Mouse (Mus musculus): ENCODE measurements around the gene Gprc6a. TPM values are rescaled to one million over a fixed set of nuclear protein-coding genes. Genes with fewer than 3 reads are reported as not detected.

The Gprc6a gene
- polyA plus RNA-seq, 1 experiment = not detected

DNA sequence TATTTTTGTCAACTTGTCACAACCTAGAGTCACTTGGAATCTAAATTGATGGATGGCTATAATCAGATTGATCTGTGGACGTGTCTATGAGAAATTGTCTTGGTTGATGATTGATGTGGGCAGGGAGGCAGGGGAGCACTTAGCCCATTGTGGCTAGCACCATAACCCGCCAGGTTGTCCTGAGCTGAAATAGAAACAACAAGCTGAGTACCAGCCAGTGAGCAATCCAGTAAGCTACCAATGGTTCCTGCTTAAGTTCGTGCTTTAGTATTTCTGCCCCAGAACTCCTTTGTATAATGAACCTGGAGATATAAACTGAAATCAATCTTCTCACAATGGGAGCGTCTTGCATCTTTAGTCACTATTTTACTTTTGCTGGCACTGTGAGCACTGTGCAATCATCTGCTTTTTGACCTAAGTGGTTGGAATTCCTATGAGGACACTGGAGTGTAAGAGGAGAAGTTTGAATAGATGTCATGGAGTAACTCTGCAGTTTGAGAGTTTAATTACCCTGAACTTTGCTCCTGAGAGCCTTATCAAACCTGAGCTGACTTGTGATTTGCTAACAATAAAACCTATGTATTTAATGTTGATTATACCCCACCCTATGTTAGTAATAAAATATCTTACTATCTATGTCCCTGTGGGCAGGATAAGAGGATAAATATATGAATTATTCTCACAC is 21.4 kb downstream of the Gprc6a start:
- no peak overlapping the region for H3K4me2 ChIP-seq (ENCODE audit: low read depth)
- H3K36me3 ChIP-seq (ENCODE audit: control insufficient read depth, insufficient read depth) = no peaks in the 10 kb centered on the region
- H3K27me3 ChIP-seq (ENCODE audit: control insufficient read depth, insufficient read depth, insufficient read length) = no peaks in the 10 kb centered on the region
- H3ac ChIP-seq (ENCODE audit: control insufficient read depth, insufficient read length) = no peak overlapping the region
- no peaks in the 10 kb centered on the region for H3K79me2 ChIP-seq (ENCODE audit: control insufficient read depth, insufficient read depth)
- H3K4me3 ChIP-seq = no peak overlapping the region
- no peak for TF ChIP-seq MAX (IDR thresholded peaks at IDR 0.05; ENCODE audit: low read depth)
- no peak for TF ChIP-seq E2F4 (IDR thresholded peaks at IDR 0.05; ENCODE audit: insufficient read depth)
- no peak for TF ChIP-seq MYOD1 (IDR thresholded peaks at IDR 0.05; ENCODE audit: control insufficient read depth in 1 of 3, insufficient read length in 2 of 3, low read depth in 2 of 3)
- no peak for TF ChIP-seq CEBPB (IDR thresholded peaks at IDR 0.05; ENCODE audit: insufficient read depth, poor library complexity, severe bottlenecking)
- TF ChIP-seq USF1 (IDR thresholded peaks at IDR 0.05; ENCODE audit: low read depth) = no peak
- TF ChIP-seq POLR2AphosphoS2 (IDR thresholded peaks at IDR 0.05; ENCODE audit: insufficient read length, low read depth) = no peak
- no peak for TF ChIP-seq MYOG (IDR thresholded peaks at IDR 0.05; ENCODE audit: control insufficient read depth in 1 of 3, insufficient read depth in 1 of 3, insufficient read length in 2 of 3, low read depth in 2 of 3)
- no peak for TF ChIP-seq REST (IDR thresholded peaks at IDR 0.05; ENCODE audit: insufficient read depth, insufficient read length)
- TF ChIP-seq POLR2A (IDR thresholded peaks at IDR 0.05; ENCODE audit: insufficient read length, low read depth) = no peak
- TF ChIP-seq TCF12 (IDR thresholded peaks at IDR 0.05; ENCODE audit: insufficient read depth, poor library complexity, severe bottlenecking) = no peak
- TF ChIP-seq SRF (IDR thresholded peaks at IDR 0.05; ENCODE audit: control insufficient read depth, insufficient read length, low read depth) = no peak
- TF ChIP-seq TCF3 (IDR thresholded peaks at IDR 0.05; ENCODE audit: insufficient read length, low read depth) = no peak

DNA sequence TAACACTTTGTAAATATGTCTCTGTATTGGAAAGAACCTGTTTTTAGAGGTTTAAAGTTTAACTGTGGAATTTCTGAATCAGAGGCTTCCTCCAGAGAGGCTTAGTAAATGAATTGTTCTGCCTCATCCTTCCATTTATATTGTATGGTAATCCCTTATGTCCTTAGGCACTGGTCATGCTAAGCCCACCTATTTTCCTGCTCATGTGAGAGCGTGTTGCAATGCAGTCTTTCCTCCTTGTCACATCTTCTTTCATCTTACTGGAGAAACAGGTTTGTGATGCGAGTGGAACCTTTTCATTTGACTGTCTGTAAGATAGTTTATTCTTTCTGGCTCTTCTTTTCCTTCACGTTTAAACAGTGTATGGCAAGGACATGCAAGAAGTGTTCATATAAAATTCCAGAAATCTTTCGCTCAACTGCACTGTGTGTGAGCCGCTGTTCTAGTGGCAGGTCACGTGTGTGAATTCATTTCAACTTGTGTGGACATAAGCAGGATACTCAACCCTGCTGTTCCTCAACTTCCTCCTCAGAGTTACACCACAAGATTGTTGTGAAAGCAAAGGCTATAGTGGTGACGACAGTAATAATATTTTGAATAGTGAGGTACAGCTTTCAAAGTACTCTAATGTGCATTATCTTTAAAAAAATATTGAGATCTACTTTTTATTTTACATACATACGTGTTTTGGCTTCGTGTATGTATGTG is 34.2 kb downstream of the Gprc6a start:
- H3ac ChIP-seq (ENCODE audit: control insufficient read depth, insufficient read length) = no peak overlapping the region
- H3K4me3 ChIP-seq = no peak overlapping the region
- H3K4me2 ChIP-seq (ENCODE audit: low read depth) = no peak overlapping the region
- H3K27me3 ChIP-seq (ENCODE audit: control insufficient read depth, insufficient read depth, insufficient read length) = no peaks in the 10 kb centered on the region
- H3K79me2 ChIP-seq (ENCODE audit: control insufficient read depth, insufficient read depth) = no peaks in the 10 kb centered on the region
- TF ChIP-seq POLR2AphosphoS2 (IDR thresholded peaks at IDR 0.05; ENCODE audit: insufficient read length, low read depth) = no peak
- no peak for TF ChIP-seq E2F4 (IDR thresholded peaks at IDR 0.05; ENCODE audit: insufficient read depth)
- TF ChIP-seq CEBPB (IDR thresholded peaks at IDR 0.05; ENCODE audit: insufficient read depth, poor library complexity, severe bottlenecking) = no peak
- TF ChIP-seq TCF12 (IDR thresholded peaks at IDR 0.05; ENCODE audit: insufficient read depth, poor library complexity, severe bottlenecking) = no peak
- TF ChIP-seq MYOG (IDR thresholded peaks at IDR 0.05; ENCODE audit: control insufficient read depth in 1 of 3, insufficient read depth in 1 of 3, insufficient read length in 2 of 3, low read depth in 2 of 3) = no peak
- no peak for TF ChIP-seq MAX (IDR thresholded peaks at IDR 0.05; ENCODE audit: low read depth)
- no peak for TF ChIP-seq REST (IDR thresholded peaks at IDR 0.05; ENCODE audit: insufficient read depth, insufficient read length)
- TF ChIP-seq SRF (IDR thresholded peaks at IDR 0.05; ENCODE audit: control insufficient read depth, insufficient read length, low read depth) = no peak
- TF ChIP-seq USF1 (IDR thresholded peaks at IDR 0.05; ENCODE audit: low read depth) = no peak
- TF ChIP-seq POLR2A (IDR thresholded peaks at IDR 0.05; ENCODE audit: insufficient read length, low read depth) = no peak
- TF ChIP-seq MYOD1 (IDR thresholded peaks at IDR 0.05; ENCODE audit: control insufficient read depth in 1 of 3, insufficient read length in 2 of 3, low read depth in 2 of 3) = no peak
- TF ChIP-seq TCF3 (IDR thresholded peaks at IDR 0.05; ENCODE audit: insufficient read length, low read depth) = no peak
- no peaks in the 10 kb centered on the region for H3K36me3 ChIP-seq (ENCODE audit: control insufficient read depth, insufficient read depth)

DNA sequence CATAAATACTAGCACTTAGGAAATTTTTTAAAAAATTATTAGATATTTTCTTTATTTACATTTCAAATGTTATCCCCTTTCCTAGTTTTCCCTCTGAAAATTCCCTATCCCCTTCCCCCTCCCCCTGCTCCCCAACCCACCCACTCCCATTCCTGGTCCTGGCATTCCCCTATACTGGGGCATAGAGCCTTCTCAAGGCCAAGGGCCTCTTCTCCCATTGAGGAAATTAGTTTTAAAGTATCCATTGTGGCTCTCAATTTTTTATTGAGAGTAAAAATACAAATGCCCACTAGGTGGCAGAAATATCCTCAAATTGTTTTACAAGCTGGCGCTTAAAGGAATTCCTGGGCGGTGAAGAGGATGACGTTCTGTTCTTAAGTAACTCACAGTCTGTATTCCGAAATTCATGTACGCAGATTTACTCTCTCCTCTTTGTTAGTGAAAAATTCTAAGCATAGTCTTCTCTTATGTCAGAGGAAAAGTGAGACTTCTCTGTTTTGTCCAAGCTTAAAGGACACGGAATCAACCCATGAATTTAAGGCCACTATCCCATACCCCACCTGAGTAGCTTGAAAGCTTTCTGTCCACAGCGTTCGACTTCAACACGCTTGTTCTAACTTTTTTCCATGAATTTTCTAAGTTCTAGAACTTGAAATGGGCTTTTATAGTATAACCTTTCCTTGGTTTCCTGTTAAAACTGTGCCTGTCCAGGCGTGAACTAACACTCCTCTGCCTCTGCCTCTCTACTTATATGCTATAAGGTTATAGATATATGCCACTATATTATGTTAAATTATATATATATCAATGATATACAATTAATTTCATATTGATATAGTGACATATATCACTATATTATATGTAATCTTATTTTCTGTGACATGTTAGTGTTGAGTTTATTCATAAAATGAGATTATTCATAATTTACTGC is 36.0 kb downstream of the Gprc6a start:
- Histone ChIP-seq H3ac (ENCODE audit: control insufficient read depth, insufficient read length) (no peak overlapping the region), H3K4me3 (no peak overlapping the region), H3K79me2 (ENCODE audit: control insufficient read depth, insufficient read depth) (no peaks in the 10 kb centered on the region), H3K4me2 (ENCODE audit: low read depth) (no peak overlapping the region), H3K36me3 (ENCODE audit: control insufficient read depth, insufficient read depth) (no peaks in the 10 kb centered on the region), H3K27me3 (ENCODE audit: control insufficient read depth, insufficient read depth, insufficient read length) (no peaks in the 10 kb centered on the region)
- TF ChIP-seq SRF (IDR thresholded peaks at IDR 0.05; ENCODE audit: control insufficient read depth, insufficient read length, low read depth) (no peak), POLR2AphosphoS2 (IDR thresholded peaks at IDR 0.05; ENCODE audit: insufficient read length, low read depth) (no peak), USF1 (IDR thresholded peaks at IDR 0.05; ENCODE audit: low read depth) (no peak), MYOD1 (IDR thresholded peaks at IDR 0.05; ENCODE audit: control insufficient read depth in 1 of 3, insufficient read length in 2 of 3, low read depth in 2 of 3) (no peak), POLR2A (IDR thresholded peaks at IDR 0.05; ENCODE audit: insufficient read length, low read depth) (no peak), TCF3 (IDR thresholded peaks at IDR 0.05; ENCODE audit: insufficient read length, low read depth) (no peak), REST (IDR thresholded peaks at IDR 0.05; ENCODE audit: insufficient read depth, insufficient read length) (no peak), E2F4 (IDR thresholded peaks at IDR 0.05; ENCODE audit: insufficient read depth) (no peak), TCF12 (IDR thresholded peaks at IDR 0.05; ENCODE audit: insufficient read depth, poor library complexity, severe bottlenecking) (no peak), MAX (IDR thresholded peaks at IDR 0.05; ENCODE audit: low read depth) (no peak), MYOG (IDR thresholded peaks at IDR 0.05; ENCODE audit: control insufficient read depth in 1 of 3, insufficient read depth in 1 of 3, insufficient read length in 2 of 3, low read depth in 2 of 3) (no peak), CEBPB (IDR thresholded peaks at IDR 0.05; ENCODE audit: insufficient read depth, poor library complexity, severe bottlenecking) (no peak)

GRCm38 (mm10) chr10:51591574-51591973 is 39.7 kb downstream of the Gprc6a start:
- H3K79me2 ChIP-seq (ENCODE audit: control insufficient read depth, insufficient read depth) = no peaks in the 10 kb centered on the region
- H3K4me3 ChIP-seq = no peak overlapping the region
- no peaks in the 10 kb centered on the region for H3K27me3 ChIP-seq (ENCODE audit: control insufficient read depth, insufficient read depth, insufficient read length)
- no peaks in the 10 kb centered on the region for H3K36me3 ChIP-seq (ENCODE audit: control insufficient read depth, insufficient read depth)
- no peak for TF ChIP-seq SRF (IDR thresholded peaks at IDR 0.05; ENCODE audit: control insufficient read depth, insufficient read length, low read depth)
- no peak for TF ChIP-seq CEBPB (IDR thresholded peaks at IDR 0.05; ENCODE audit: insufficient read depth, poor library complexity, severe bottlenecking)
- TF ChIP-seq MAX (IDR thresholded peaks at IDR 0.05; ENCODE audit: low read depth) = no peak
- no peak for TF ChIP-seq USF1 (IDR thresholded peaks at IDR 0.05; ENCODE audit: low read depth)
- no peak for TF ChIP-seq POLR2AphosphoS2 (IDR thresholded peaks at IDR 0.05; ENCODE audit: insufficient read length, low read depth)
- no peak for TF ChIP-seq E2F4 (IDR thresholded peaks at IDR 0.05; ENCODE audit: insufficient read depth)
- TF ChIP-seq MYOD1 (IDR thresholded peaks at IDR 0.05; ENCODE audit: control insufficient read depth in 1 of 3, insufficient read length in 2 of 3, low read depth in 2 of 3) = no peak
- no peak for TF ChIP-seq POLR2A (IDR thresholded peaks at IDR 0.05; ENCODE audit: insufficient read length, low read depth)
- TF ChIP-seq TCF3 (IDR thresholded peaks at IDR 0.05; ENCODE audit: insufficient read length, low read depth) = no peak
- no peak for TF ChIP-seq TCF12 (IDR thresholded peaks at IDR 0.05; ENCODE audit: insufficient read depth, poor library complexity, severe bottlenecking)
- no peak for TF ChIP-seq REST (IDR thresholded peaks at IDR 0.05; ENCODE audit: insufficient read depth, insufficient read length)
- no peak for TF ChIP-seq MYOG (IDR thresholded peaks at IDR 0.05; ENCODE audit: control insufficient read depth in 1 of 3, insufficient read depth in 1 of 3, insufficient read length in 2 of 3, low read depth in 2 of 3)
- H3K4me2 ChIP-seq (ENCODE audit: low read depth) = no peak overlapping the region
- no peak overlapping the region for H3ac ChIP-seq (ENCODE audit: control insufficient read depth, insufficient read length)
